Mouse (Mus musculus) ES-Bruce4 (cell line): ENCODE data around the gene Vpreb2. TPM values are rescaled to one million over a fixed set of nuclear protein-coding genes. Genes with fewer than 3 reads are reported as not detected.

Source experiments
- H3K27ac ChIP-seq: 2 replicates; pipeline ENCODE4 v1.5.1; 2012; ENCODE audit warnings: low read length, inconsistent platforms; ENCODE audit not compliant: insufficient read depth
- H3K27me3 ChIP-seq: 2 replicates; pipeline ENCODE4 v1.6.1; 2012; ENCODE audit warnings: mild to moderate bottlenecking, low read length, inconsistent platforms; ENCODE audit not compliant: control insufficient read depth, poor library complexity, insufficient read depth, severe bottlenecking
- H3K36me3 ChIP-seq: 2 replicates; pipeline ENCODE4 v1.6.1; 2012; ENCODE audit warnings: inconsistent platforms, mild to moderate bottlenecking, low read length, moderate library complexity; ENCODE audit not compliant: control insufficient read depth, poor library complexity, insufficient read depth, severe bottlenecking
- H3K4me1 ChIP-seq: one replicate; pipeline ENCODE4 v1.8.1; 2011; ENCODE audit warnings: low read length; ENCODE audit not compliant: control insufficient read depth, insufficient read depth
- H3K4me3 ChIP-seq: 2 replicates; pipeline ENCODE4 v1.5.1; 2011; ENCODE audit warnings: low read depth, mild to moderate bottlenecking, low read length
- H3K9ac ChIP-seq: 2 replicates; pipeline ENCODE4 v1.6.1; 2012; ENCODE audit warnings: low read depth, mild to moderate bottlenecking, inconsistent platforms; ENCODE audit not compliant: poor library complexity, severe bottlenecking
- H3K9me3 ChIP-seq: replicated peaks from 2 replicates; pipeline ENCODE4 v1.6.1; 2012; ENCODE audit warnings: mild to moderate bottlenecking, low read length, inconsistent platforms; ENCODE audit not compliant: control insufficient read depth, poor library complexity, insufficient read depth, severe bottlenecking
- CTCF ChIP-seq: IDR thresholded peaks from one replicate; pipeline ENCODE4 v1.8.1; 2011; ENCODE audit warnings: low read depth, low read length
- EP300 ChIP-seq: IDR thresholded peaks from 2 replicates; pipeline ENCODE4 v1.6.1; 2011; ENCODE audit warnings: low read depth, low read length; ENCODE audit not compliant: insufficient read depth
- POLR2A ChIP-seq: IDR thresholded peaks from one replicate; pipeline ENCODE4 v1.8.1; 2011; ENCODE audit warnings: low read length; ENCODE audit not compliant: insufficient read depth
- polyA plus RNA-seq: library from polyadenylated mRNA; stranded (reverse); fragments of >200 nt; gene quantifications from 2 replicates; pipeline ENCODE4 v1.2.4, GENCODE M21; 2011; ENCODE audit warnings: low read depth; ENCODE audit not compliant: missing spikeins, insufficient read depth, insufficient read length

The Vpreb2 gene
- polyA plus RNA-seq: not detected in 2 replicates

- H3K9ac ChIP-seq: no peak within 1 kb of the TSS
- TF ChIP-seq CTCF (no peak), POLR2A (no peak), EP300 (no peak)
- H3K27ac ChIP-seq: no peak within 1 kb of the TSS
- no peaks in the 10 kb centered on the region for H3K4me1 ChIP-seq
- no peaks in the 10 kb centered on the region for H3K27me3 ChIP-seq
- H3K4me3 ChIP-seq: no peak within 1 kb of the TSS
- no peaks in the 10 kb centered on the region for H3K36me3 ChIP-seq
- peaks cover 4% of the 10 kb centered on the region; the same call in 1 of the 2 replicates for H3K9me3 ChIP-seq
Observed at GRCm38 (mm10) chr16:17980128-17980527, at the start of gene Vpreb2. Vpreb2 (plus strand) TSS chr16:17980428.

GRCm38 (mm10) chr16:17931906-17932460 lies 48.2 kb upstream of the Vpreb2 start:
- Histone ChIP-seq H3K27me3 (no peaks in the 10 kb centered on the region), H3K4me3 (no peak overlapping the region), H3K27ac (no peak overlapping the region), H3K9me3 (no peaks in the 10 kb centered on the region), H3K4me1 (peaks cover 6% of the 10 kb centered on the region), H3K9ac (no peak overlapping the region), H3K36me3 (no peaks in the 10 kb centered on the region)
- TF ChIP-seq EP300 (no peak), CTCF (no peak), POLR2A (no peak)

- H3K36me3 ChIP-seq: no peaks in the 10 kb centered on the region
- no peaks in the 10 kb centered on the region for H3K27me3 ChIP-seq
- H3K4me1 ChIP-seq: peaks cover 6% of the 10 kb centered on the region
- TF ChIP-seq EP300 (no peak), POLR2A (no peak), CTCF (no peak)
- no peak overlapping the region for H3K9ac ChIP-seq
- H3K27ac ChIP-seq: no peak overlapping the region
- no peaks in the 10 kb centered on the region for H3K9me3 ChIP-seq
- H3K4me3 ChIP-seq: no peak overlapping the region
Observed at GRCm38 (mm10) chr16:17933594-17934444, 46.4 kb upstream of the Vpreb2 start.

GRCm38 (mm10) chr16:17934445-17934910 lies 45.8 kb upstream of the Vpreb2 start:
- H3K36me3 ChIP-seq: no peaks in the 10 kb centered on the region
- H3K9me3 ChIP-seq: no peaks in the 10 kb centered on the region
- no peak overlapping the region for H3K9ac ChIP-seq
- no peak overlapping the region for H3K4me3 ChIP-seq
- H3K27ac ChIP-seq: no peak overlapping the region
- peaks cover 3% of the 10 kb centered on the region for H3K4me1 ChIP-seq
- no peaks in the 10 kb centered on the region for H3K27me3 ChIP-seq
- TF ChIP-seq POLR2A: no peak
- no peak for TF ChIP-seq CTCF
- no peak for TF ChIP-seq EP300

- Histone ChIP-seq H3K36me3 (no peaks in the 10 kb centered on the region), H3K9me3 (no peaks in the 10 kb centered on the region)
- TF ChIP-seq CTCF (no peak), POLR2A (no peak), EP300 (no peak)
Observed at GRCm38 (mm10) chr16:17936776-17937175, 43.5 kb upstream of the Vpreb2 start.

GRCm38 (mm10) chr16:17938187-17938586 lies 42.0 kb upstream of the Vpreb2 start:
- no peak for TF ChIP-seq CTCF
- no peak for TF ChIP-seq POLR2A
- no peak for TF ChIP-seq EP300
- H3K4me3 ChIP-seq: no peak overlapping the region
- no peak overlapping the region for H3K27ac ChIP-seq
- no peaks in the 10 kb centered on the region for H3K9me3 ChIP-seq
- no peak overlapping the region for H3K9ac ChIP-seq
- no peaks in the 10 kb centered on the region for H3K4me1 ChIP-seq
- no peaks in the 10 kb centered on the region for H3K36me3 ChIP-seq
- no peaks in the 10 kb centered on the region for H3K27me3 ChIP-seq

More at GRCm38 (mm10) chr16:17936776-17937175, 43.5 kb upstream of the Vpreb2 start:
- no peak overlapping the region for H3K9ac ChIP-seq
- no peak overlapping the region for H3K4me3 ChIP-seq
- no peak overlapping the region for H3K27ac ChIP-seq
- H3K27me3 ChIP-seq: no peaks in the 10 kb centered on the region
- H3K4me1 ChIP-seq: no peaks in the 10 kb centered on the region
